Mouse (Mus musculus) brain, embryonic 14.5 days (tissue): ENCODE results near the gene Akap13.

Source experiments
- CTCF ChIP-seq: fragments of 200-500 bp; IDR thresholded peaks from 2 replicates; pipeline ENCODE4 v1.5.1; 2012; ENCODE audit warnings: inconsistent platforms, mild to moderate bottlenecking, moderate library complexity, borderline replicate concordance; ENCODE audit not compliant: insufficient read depth, insufficient read length; ENCODE audit errors: extremely low read depth
- POLR2A ChIP-seq: fragments of 200-500 bp; IDR thresholded peaks from 2 replicates; pipeline ENCODE4 v1.6.1; 2012; ENCODE audit warnings: mild to moderate bottlenecking, inconsistent platforms, borderline replicate concordance; ENCODE audit not compliant: poor library complexity, insufficient read depth, insufficient read length, severe bottlenecking; ENCODE audit errors: extremely low read depth

GRCm38 (mm10) chr7:75638769-75639168 is 183.4 kb downstream of the Akap13 start:
- no peak for TF ChIP-seq POLR2A
- no peak for TF ChIP-seq CTCF
